Mouse (Mus musculus): ENCODE data around the gene Myo16. TPM values are rescaled to one million over a fixed set of nuclear protein-coding genes. Genes with fewer than 3 reads are reported as not detected.

The Myo16 gene
- polyA plus RNA-seq, 1 experiment from 2014 or later, result 2.0 TPM

DNA sequence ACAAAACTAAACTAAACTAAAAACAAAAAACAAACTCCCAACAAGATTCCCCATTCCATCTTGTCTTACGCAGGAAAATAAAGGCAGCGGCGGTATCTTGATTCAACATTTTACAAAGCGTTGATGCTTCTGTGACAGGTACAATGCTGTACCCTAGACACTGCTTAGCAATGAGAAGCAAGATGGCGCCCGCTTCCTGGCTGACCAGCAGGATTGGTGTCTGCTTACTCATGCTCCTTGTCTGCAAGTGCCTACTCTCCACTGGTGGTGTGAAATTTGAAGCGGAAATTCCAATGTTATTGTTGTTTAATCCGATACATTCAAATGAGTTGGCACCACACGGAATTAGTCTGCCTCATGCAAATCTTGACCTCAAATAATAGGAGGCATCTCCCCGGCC is 421.5 kb downstream of the Myo16 start:
- no peak overlapping the region for H3K9ac ChIP-seq (ENCODE audit: low read length)
- H3K27me3 ChIP-seq (replicated peaks; ENCODE audit: control insufficient read depth, insufficient read depth, low read length), result no peaks in the 10 kb centered on the region
- no peak overlapping the region for H3K4me3 ChIP-seq (ENCODE audit: low read depth, low read length)
- no peak overlapping the region for H3K4me2 ChIP-seq (ENCODE audit: low read length)
- ATAC-seq (no peak), DNase-seq (ENCODE audit: low spot score) (no peak)
- WGBS, result 92% methylated on average over 10 of the region's 10 CpGs
- no peaks in the 10 kb centered on the region for H3K4me1 ChIP-seq (ENCODE audit: control insufficient read depth, insufficient read depth, low read length)
- H3K36me3 ChIP-seq (ENCODE audit: control insufficient read depth, insufficient read depth, low read length), result no peaks in the 10 kb centered on the region
- no peak overlapping the region for H3K27ac ChIP-seq (ENCODE audit: low read depth, low read length)
- H3K9me3 ChIP-seq (replicated peaks; ENCODE audit: control insufficient read depth, low read length), result no peaks in the 10 kb centered on the region

DNA sequence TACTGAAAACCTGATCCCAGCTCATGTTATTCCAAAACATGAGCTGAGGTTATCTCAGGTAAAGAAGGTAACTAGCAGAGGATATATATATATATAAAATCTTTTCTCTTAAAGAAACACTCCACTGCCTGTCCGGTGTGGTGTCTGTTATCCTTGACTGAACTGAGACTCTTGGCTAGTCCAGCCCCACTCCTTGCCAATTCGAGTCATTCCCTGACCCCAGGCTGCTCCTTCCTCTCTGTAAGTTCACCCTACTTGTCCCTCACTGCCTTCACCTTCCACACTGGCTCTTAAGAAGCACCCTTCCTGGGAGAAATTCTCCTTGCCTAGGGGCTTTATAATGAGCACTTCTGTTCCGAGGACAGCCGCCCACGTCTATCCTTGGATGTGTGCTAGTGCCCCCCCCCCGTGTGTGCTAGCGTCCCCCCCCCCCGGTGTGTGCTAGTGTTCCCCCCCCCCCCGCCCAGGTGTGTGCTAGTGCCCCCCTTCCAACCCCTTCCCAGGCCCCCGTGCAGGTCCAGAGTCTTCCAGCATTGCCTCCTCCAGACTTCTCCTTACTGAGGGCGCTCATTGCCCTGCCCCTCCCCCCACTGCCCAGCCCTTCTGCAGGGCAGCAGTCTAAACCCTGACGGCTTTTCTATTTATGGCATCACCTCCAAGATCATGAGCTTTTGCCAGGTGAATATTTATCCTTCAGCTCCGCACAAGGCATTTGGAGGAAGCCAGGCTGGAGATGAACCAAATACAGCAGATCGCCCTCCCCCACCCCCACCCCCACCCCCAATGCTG is 433.4 kb downstream of the Myo16 start:
- Histone ChIP-seq H3K27ac (ENCODE audit: low read depth, low read length) (no peak overlapping the region), H3K9ac (ENCODE audit: low read length) (no peak overlapping the region), H3K9me3 (replicated peaks; ENCODE audit: control insufficient read depth, low read length) (no peaks in the 10 kb centered on the region), H3K36me3 (ENCODE audit: control insufficient read depth, insufficient read depth, low read length) (no peaks in the 10 kb centered on the region), H3K27me3 (replicated peaks; ENCODE audit: control insufficient read depth, insufficient read depth, low read length) (no peaks in the 10 kb centered on the region), H3K4me3 (ENCODE audit: low read depth, low read length) (no peak overlapping the region), H3K4me2 (ENCODE audit: low read length) (no peak overlapping the region), H3K4me1 (ENCODE audit: control insufficient read depth, insufficient read depth, low read length) (no peaks in the 10 kb centered on the region)
- ATAC-seq (no peak), DNase-seq (ENCODE audit: low spot score) (no peak)
- WGBS, result 35% methylated on average over 11 of the region's 14 CpGs

DNA sequence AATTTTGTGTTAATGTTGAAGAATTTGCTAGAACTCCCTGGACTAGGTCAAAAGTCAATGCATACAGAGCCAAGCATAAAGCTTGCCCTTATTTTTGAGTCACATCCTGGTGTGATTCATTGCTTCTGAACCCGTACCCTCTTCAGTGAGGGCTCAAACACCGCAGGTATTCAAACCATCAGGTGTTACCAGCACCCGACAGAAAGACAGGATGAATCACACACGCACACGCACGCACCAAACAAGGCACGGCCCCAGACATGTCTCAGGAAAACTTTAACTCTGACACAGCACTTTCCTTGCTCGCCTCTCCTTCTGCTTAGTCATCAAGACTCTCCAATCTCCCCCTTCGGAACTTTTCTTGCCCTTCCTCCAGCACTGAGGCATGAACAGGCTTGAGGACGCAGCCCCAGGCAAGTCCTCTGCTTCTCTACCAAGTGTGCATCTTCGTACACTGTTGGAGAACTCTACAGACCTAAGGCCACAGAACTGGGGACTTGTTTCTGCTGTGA is 435.8 kb downstream of the Myo16 start:
- no peak overlapping the region for H3K4me3 ChIP-seq (ENCODE audit: low read depth, low read length)
- H3K4me1 ChIP-seq (ENCODE audit: control insufficient read depth, insufficient read depth, low read length), result no peaks in the 10 kb centered on the region
- no peaks in the 10 kb centered on the region for H3K36me3 ChIP-seq (ENCODE audit: control insufficient read depth, insufficient read depth, low read length)
- no peaks in the 10 kb centered on the region for H3K27me3 ChIP-seq (replicated peaks; ENCODE audit: control insufficient read depth, insufficient read depth, low read length)
- H3K9me3 ChIP-seq (replicated peaks; ENCODE audit: control insufficient read depth, low read length), result no peaks in the 10 kb centered on the region
- no peak overlapping the region for H3K4me2 ChIP-seq (ENCODE audit: low read length)
- ATAC-seq (no peak), DNase-seq (ENCODE audit: low spot score) (no peak)
- no peak overlapping the region for H3K27ac ChIP-seq (ENCODE audit: low read depth, low read length)
- H3K9ac ChIP-seq (ENCODE audit: low read length), result no peak overlapping the region
- 91% methylated on average over 11 of the region's 11 CpGs for WGBS

DNA sequence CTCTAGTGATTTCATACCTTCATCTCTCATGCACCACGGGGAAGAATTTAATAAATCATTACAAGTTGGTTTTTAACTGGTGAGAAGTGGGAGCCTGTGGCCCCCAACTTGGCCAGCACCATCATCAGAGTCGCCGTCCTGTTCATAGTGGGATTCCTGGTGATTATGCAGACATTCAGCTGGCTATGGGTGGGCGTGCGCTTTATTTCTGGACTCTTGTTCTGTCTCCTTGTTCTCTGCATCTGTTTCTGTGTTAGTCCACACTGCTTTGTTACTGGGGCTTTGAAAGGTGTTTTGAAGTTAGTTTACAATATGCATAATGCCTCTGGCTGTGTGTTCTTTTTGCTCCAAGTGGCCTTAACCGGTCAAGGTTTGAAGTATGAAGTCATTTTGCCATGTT is 439.2 kb downstream of the Myo16 start:
- DNase-seq (ENCODE audit: low spot score) (no peak), ATAC-seq (no peak)
- 88% methylated on average over 6 of the region's 6 CpGs for WGBS
- Histone ChIP-seq H3K4me2 (ENCODE audit: low read length) (no peak overlapping the region), H3K4me1 (ENCODE audit: control insufficient read depth, insufficient read depth, low read length) (no peaks in the 10 kb centered on the region), H3K4me3 (ENCODE audit: low read depth, low read length) (no peak overlapping the region), H3K27me3 (replicated peaks; ENCODE audit: control insufficient read depth, insufficient read depth, low read length) (no peaks in the 10 kb centered on the region), H3K36me3 (ENCODE audit: control insufficient read depth, insufficient read depth, low read length) (no peaks in the 10 kb centered on the region), H3K9me3 (replicated peaks; ENCODE audit: control insufficient read depth, low read length) (no peaks in the 10 kb centered on the region), H3K9ac (ENCODE audit: low read length) (no peak overlapping the region), H3K27ac (ENCODE audit: low read depth, low read length) (no peak overlapping the region)

DNA sequence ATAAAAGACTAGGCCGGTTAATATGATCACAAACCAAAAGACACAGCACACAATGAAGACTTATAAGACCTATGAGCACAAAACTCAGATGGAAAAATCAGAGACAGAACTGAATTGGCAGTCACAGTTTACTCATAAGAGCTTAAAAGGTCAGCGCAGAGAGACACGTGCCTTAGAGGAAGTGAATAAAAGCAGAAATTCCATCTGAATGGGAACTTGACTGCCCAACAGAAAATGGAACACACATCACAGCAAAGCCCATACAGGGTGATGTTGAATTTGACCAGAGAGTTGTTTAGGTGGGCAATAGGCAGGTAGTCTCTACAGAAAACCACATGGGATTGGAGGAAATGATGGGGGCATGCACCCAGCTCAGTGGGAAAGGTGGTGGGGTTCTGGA is 442.6 kb downstream of the Myo16 start:
- Histone ChIP-seq H3K4me2 (ENCODE audit: low read length) (no peak overlapping the region), H3K27ac (ENCODE audit: low read depth, low read length) (no peak overlapping the region), H3K36me3 (ENCODE audit: control insufficient read depth, insufficient read depth, low read length) (no peaks in the 10 kb centered on the region), H3K9me3 (replicated peaks; ENCODE audit: control insufficient read depth, low read length) (no peaks in the 10 kb centered on the region), H3K9ac (ENCODE audit: low read length) (no peak overlapping the region), H3K27me3 (replicated peaks; ENCODE audit: control insufficient read depth, insufficient read depth, low read length) (no peaks in the 10 kb centered on the region), H3K4me3 (ENCODE audit: low read depth, low read length) (no peak overlapping the region), H3K4me1 (ENCODE audit: control insufficient read depth, insufficient read depth, low read length) (no peaks in the 10 kb centered on the region)
- ATAC-seq, result no peak
- 85% methylated on average over 3 of the region's 3 CpGs for WGBS
- no peak for DNase-seq (ENCODE audit: low spot score)

DNA sequence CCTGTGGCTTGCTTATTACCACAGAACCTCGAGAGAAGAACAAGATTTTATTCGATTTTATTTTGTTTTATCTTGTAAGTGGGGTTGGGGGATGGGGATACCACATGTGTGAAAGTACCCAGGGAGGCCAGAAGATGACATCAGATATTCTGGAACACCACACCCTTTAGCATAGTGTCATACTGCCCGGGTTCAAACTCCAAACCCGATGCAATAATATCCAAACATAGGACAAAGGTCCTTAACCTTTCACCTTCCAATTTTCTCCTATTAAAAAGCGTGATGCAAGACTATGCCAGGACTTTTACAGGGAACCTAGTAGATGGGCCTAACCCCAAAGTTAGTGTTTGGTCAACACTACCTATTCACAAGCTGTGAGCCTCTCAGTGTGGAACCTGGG is 443.9 kb downstream of the Myo16 start:
- no peaks in the 10 kb centered on the region for H3K27me3 ChIP-seq (replicated peaks; ENCODE audit: control insufficient read depth, insufficient read depth, low read length)
- H3K4me2 ChIP-seq (ENCODE audit: low read length), result no peak overlapping the region
- H3K9ac ChIP-seq (ENCODE audit: low read length), result no peak overlapping the region
- H3K4me3 ChIP-seq (ENCODE audit: low read depth, low read length), result no peak overlapping the region
- ATAC-seq (no peak), DNase-seq (ENCODE audit: low spot score) (no peak)
- no peaks in the 10 kb centered on the region for H3K36me3 ChIP-seq (ENCODE audit: control insufficient read depth, insufficient read depth, low read length)
- no peaks in the 10 kb centered on the region for H3K4me1 ChIP-seq (ENCODE audit: control insufficient read depth, insufficient read depth, low read length)
- H3K27ac ChIP-seq (ENCODE audit: low read depth, low read length), result no peak overlapping the region
- 88% methylated on average over 5 of the region's 5 CpGs for WGBS
- H3K9me3 ChIP-seq (replicated peaks; ENCODE audit: control insufficient read depth, low read length), result no peaks in the 10 kb centered on the region

DNA sequence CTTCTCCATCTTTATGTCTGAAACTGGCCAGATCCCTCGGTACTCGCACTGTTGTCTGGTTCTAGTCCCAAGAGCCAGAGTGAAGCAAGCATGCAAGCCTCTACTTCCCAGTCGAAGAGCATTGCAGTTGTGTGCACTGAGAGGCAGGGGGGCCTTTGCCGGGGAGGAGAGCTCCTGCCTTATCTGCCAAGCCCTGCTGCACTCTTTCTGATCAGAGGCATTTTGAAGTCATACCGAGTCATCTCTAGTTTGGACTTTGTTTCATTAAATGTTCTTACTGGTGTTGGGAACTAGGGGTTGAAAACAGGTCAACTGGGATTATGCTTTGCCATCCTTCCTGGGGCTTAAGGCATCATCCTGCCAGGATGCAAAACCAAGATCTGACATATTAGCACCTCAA is 445.2 kb downstream of the Myo16 start:
- Histone ChIP-seq H3K4me2 (ENCODE audit: low read length) (no peak overlapping the region), H3K9me3 (replicated peaks; ENCODE audit: control insufficient read depth, low read length) (no peaks in the 10 kb centered on the region), H3K9ac (ENCODE audit: low read length) (no peak overlapping the region), H3K4me1 (ENCODE audit: control insufficient read depth, insufficient read depth, low read length) (no peaks in the 10 kb centered on the region), H3K27me3 (replicated peaks; ENCODE audit: control insufficient read depth, insufficient read depth, low read length) (no peaks in the 10 kb centered on the region), H3K4me3 (ENCODE audit: low read depth, low read length) (no peak overlapping the region), H3K36me3 (ENCODE audit: control insufficient read depth, insufficient read depth, low read length) (no peaks in the 10 kb centered on the region), H3K27ac (ENCODE audit: low read depth, low read length) (no peak overlapping the region)
- DNase-seq (ENCODE audit: low spot score) (no peak), ATAC-seq (no peak)
- WGBS, result 86% methylated on average over 5 of the region's 5 CpGs

DNA sequence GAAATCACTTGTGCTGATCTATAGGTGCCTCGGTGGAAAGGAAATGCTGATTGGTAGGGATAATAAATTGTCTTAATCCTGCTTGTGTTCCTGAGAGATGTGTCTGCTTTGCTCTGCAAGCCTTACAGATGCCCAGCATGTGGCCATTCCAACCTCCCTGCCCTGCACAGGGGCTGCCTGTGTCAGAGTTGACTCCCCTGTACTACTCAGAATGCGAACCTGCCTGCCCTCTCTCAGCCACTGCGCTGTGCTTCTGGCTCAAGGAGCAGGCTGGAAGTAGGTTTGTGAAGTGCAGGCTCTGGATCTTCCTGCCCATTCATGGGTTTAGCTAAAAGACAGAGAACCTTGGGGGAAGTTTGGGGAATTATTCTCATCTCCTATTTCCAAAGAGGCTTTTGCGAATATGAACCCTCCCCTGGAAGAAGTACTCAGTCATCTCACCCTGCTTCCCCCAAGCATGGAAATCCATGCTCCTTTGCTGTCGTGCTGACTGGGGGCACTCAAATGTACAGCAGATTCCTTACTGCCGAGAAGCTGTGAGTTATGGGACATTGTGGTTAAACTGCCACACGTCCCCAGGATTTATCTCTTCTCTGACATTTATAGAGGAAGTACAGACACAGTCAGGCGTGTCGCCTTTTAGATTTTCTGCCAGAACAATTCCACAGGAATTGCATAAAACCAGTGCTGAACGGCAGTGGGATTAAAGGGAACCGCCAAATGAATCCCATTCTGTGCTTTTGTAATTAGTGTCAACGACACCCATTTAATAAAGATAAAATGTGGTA is 452.5 kb downstream of the Myo16 start:
- Histone ChIP-seq H3K36me3 (ENCODE audit: control insufficient read depth, insufficient read depth, low read length) (no peaks in the 10 kb centered on the region), H3K9me3 (replicated peaks; ENCODE audit: control insufficient read depth, low read length) (no peaks in the 10 kb centered on the region), H3K9ac (ENCODE audit: low read length) (no peak overlapping the region), H3K4me3 (ENCODE audit: low read depth, low read length) (no peak overlapping the region), H3K4me2 (ENCODE audit: low read length) (no peak overlapping the region), H3K27ac (ENCODE audit: low read depth, low read length) (no peak overlapping the region), H3K27me3 (replicated peaks; ENCODE audit: control insufficient read depth, insufficient read depth, low read length) (no peaks in the 10 kb centered on the region), H3K4me1 (ENCODE audit: control insufficient read depth, insufficient read depth, low read length) (no peaks in the 10 kb centered on the region)
- no peak for ATAC-seq
- DNase-seq (ENCODE audit: low spot score), result no peak
- WGBS, result 36% methylated on average over 12 of the region's 12 CpGs

DNA sequence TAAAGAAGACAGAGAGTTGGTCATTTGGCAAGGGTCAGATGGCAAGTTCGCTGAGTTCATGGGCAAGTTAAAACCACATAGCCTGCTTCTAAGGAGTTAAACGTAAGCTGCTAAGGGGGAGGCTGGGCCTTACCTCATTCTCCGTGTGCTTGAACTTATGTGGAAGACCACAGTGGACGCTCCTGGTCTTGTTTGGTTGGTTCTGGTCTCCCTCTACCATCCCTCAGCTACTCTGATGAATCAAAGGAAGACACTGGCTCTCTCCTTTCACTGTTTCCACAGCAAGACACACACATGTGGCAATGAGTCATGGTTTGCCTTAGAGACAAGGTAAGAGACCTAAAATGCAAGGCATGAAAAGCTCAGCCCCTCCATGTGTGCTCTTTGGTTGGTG is 453.1 kb downstream of the Myo16 start:
- Histone ChIP-seq H3K36me3 (ENCODE audit: control insufficient read depth, insufficient read depth, low read length) (no peaks in the 10 kb centered on the region), H3K9me3 (replicated peaks; ENCODE audit: control insufficient read depth, low read length) (no peaks in the 10 kb centered on the region), H3K4me3 (ENCODE audit: low read depth, low read length) (no peak overlapping the region), H3K9ac (ENCODE audit: low read length) (no peak overlapping the region), H3K27ac (ENCODE audit: low read depth, low read length) (no peak overlapping the region), H3K4me1 (ENCODE audit: control insufficient read depth, insufficient read depth, low read length) (no peaks in the 10 kb centered on the region), H3K4me2 (ENCODE audit: low read length) (no peak overlapping the region), H3K27me3 (replicated peaks; ENCODE audit: control insufficient read depth, insufficient read depth, low read length) (no peaks in the 10 kb centered on the region)
- no peak for DNase-seq (ENCODE audit: low spot score)
- no peak for ATAC-seq
- WGBS, result 53% methylated on average over 4 of the region's 4 CpGs
